Mouse (Mus musculus): Measurements from ENCODE around the gene Car3. TPM values are rescaled to one million over a fixed set of nuclear protein-coding genes. Genes with fewer than 3 reads are reported as not detected.

Gene Car3
- polyA plus RNA-seq, 1 experiment from 2014 or later, result 2.2 TPM

- 88% methylated on average over 3 of the region's 3 CpGs for WGBS
- Histone ChIP-seq H3K36me3 (replicated peaks) (no peaks in the 10 kb centered on the region), H3K4me3 (no peak overlapping the region), H3K9me3 (no peaks in the 10 kb centered on the region), H3K4me1 (no peaks in the 10 kb centered on the region), H3K27me3 (ENCODE audit: poor library complexity, severe bottlenecking) (0 out of 2 replicates have a peak, but pooled peaks cover 4% of the 10 kb centered on the region), H3K27ac (no peak overlapping the region)
- DNase-seq (ENCODE audit: extremely low spot score, low spot score), result no peak
Measured at GRCm38 (mm10) chr3:14879293-14879692, 16.0 kb downstream of the Car3 start.

GRCm38 (mm10) chr3:14880277-14880676 lies 17.0 kb downstream of the Car3 start:
- H3K4me3 ChIP-seq, result no peak overlapping the region
- H3K36me3 ChIP-seq (replicated peaks), result no peaks in the 10 kb centered on the region
- H3K27ac ChIP-seq, result no peak overlapping the region
- WGBS, result 78% methylated on average over 2 of the region's 2 CpGs
- DNase-seq (ENCODE audit: extremely low spot score, low spot score), result no peak
- peaks cover 9% of the 10 kb centered on the region; the same call in 1 of the 2 replicates for H3K27me3 ChIP-seq (ENCODE audit: poor library complexity, severe bottlenecking)
- H3K4me1 ChIP-seq, result no peaks in the 10 kb centered on the region
- no peaks in the 10 kb centered on the region for H3K9me3 ChIP-seq

- Histone ChIP-seq H3K9me3 (no peaks in the 10 kb centered on the region), H3K27me3 (ENCODE audit: poor library complexity, severe bottlenecking) (peaks cover 16% of the 10 kb centered on the region), H3K4me3 (no peak overlapping the region), H3K27ac (no peak overlapping the region), H3K4me1 (peaks cover 8% of the 10 kb centered on the region), H3K36me3 (replicated peaks) (no peaks in the 10 kb centered on the region)
- no peak for DNase-seq (ENCODE audit: extremely low spot score, low spot score)
Measured at GRCm38 (mm10) chr3:14882005-14882404, 18.7 kb downstream of the Car3 start.

DNA sequence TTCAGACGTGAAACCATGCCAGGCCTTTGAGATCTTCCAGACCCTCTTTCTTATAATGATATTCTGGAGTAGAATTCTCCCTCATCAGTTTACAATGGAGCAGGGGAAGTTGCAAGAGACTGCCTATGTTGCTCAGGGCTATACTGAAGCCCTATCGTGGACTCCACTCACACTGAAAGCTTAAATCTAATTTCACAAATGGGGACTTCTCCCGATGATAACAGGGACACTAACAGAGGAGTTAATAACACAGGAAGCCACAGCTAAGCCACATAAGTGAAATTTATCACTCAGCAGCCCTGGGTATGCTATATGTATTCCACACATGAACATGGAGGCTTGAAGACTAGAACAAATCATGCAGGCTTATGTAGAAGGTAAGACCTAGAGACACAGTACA lies 19.4 kb downstream of the Car3 start:
- Histone ChIP-seq H3K4me3 (no peak overlapping the region), H3K4me1 (peaks cover 8% of the 10 kb centered on the region), H3K27me3 (ENCODE audit: poor library complexity, severe bottlenecking) (peaks cover 23% of the 10 kb centered on the region), H3K9me3 (no peaks in the 10 kb centered on the region), H3K36me3 (replicated peaks) (no peaks in the 10 kb centered on the region), H3K27ac (no peak overlapping the region)
- no peak for DNase-seq (ENCODE audit: extremely low spot score, low spot score)
- WGBS, result 80% methylated on average over 3 of the region's 3 CpGs

DNA sequence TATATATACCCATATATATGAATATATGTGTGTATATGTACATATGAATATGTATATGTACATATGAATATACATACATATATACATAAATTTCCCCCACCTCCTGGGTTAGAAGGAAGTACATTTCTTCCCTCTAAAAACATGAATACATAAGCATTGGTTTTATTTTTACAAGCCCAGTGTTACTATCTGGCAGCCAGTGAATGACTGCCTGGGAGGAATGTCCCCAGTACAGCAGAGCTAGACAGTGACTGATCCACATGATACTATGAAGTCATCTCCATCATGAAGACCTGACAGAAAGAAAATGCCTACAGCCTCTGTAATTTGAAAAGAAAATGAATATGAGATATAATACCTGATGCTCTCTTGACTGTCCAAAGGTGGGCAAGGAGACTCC lies 21.5 kb downstream of the Car3 start:
- Histone ChIP-seq H3K27me3 (ENCODE audit: poor library complexity, severe bottlenecking) (peaks cover 28% of the 10 kb centered on the region), H3K27ac (no peak overlapping the region), H3K4me1 (peaks cover 17% of the 10 kb centered on the region), H3K9me3 (no peaks in the 10 kb centered on the region), H3K36me3 (replicated peaks) (no peaks in the 10 kb centered on the region), H3K4me3 (no peak overlapping the region)
- no peak for DNase-seq (ENCODE audit: extremely low spot score, low spot score)

GRCm38 (mm10) chr3:14886102-14887098 lies 23.1 kb downstream of the Car3 start, which contains the start of gene Car2:
Gene Car2 (plus strand): TSS chr3:14886273.
- under 1% methylated on average over 95 of the region's 95 CpGs for WGBS

GRCm38 (mm10) chr3:14887134-14887666 lies 23.9 kb downstream of the Car3 start:
- WGBS, result 35% methylated on average over 11 of the region's 11 CpGs
- no peaks in the 10 kb centered on the region for H3K36me3 ChIP-seq (replicated peaks)
- H3K27ac ChIP-seq, result peak overlapping the region; percentile 91
- peak overlapping the region; percentile 81 for H3K4me3 ChIP-seq
- peaks cover 25% of the 10 kb centered on the region for H3K4me1 ChIP-seq
- H3K9me3 ChIP-seq, result no peaks in the 10 kb centered on the region
- peaks cover 28% of the 10 kb centered on the region for H3K27me3 ChIP-seq (ENCODE audit: poor library complexity, severe bottlenecking)
- DNase-seq (ENCODE audit: extremely low spot score, low spot score), result no peak

More at GRCm38 (mm10) chr3:14886102-14887098, 23.1 kb downstream of the Car3 start, which contains the start of gene Car2:
- Histone ChIP-seq H3K27ac (peak within 1 kb of the TSS; percentile 91), H3K9me3 (no peaks in the 10 kb centered on the region), H3K4me3 (peak within 1 kb of the TSS; percentile 81), H3K36me3 (replicated peaks) (no peaks in the 10 kb centered on the region), H3K4me1 (peaks cover 24% of the 10 kb centered on the region), H3K27me3 (ENCODE audit: poor library complexity, severe bottlenecking) (peaks cover 28% of the 10 kb centered on the region)
- peak; percentile 69 for DNase-seq (ENCODE audit: extremely low spot score, low spot score)

- DNase-seq (ENCODE audit: extremely low spot score, low spot score), result no peak
- WGBS, result 69% methylated on average over 10 of the region's 10 CpGs
- Histone ChIP-seq H3K9me3 (no peaks in the 10 kb centered on the region), H3K27ac (no peak overlapping the region), H3K4me1 (peaks cover 25% of the 10 kb centered on the region), H3K27me3 (ENCODE audit: poor library complexity, severe bottlenecking) (peaks cover 28% of the 10 kb centered on the region), H3K4me3 (peak overlapping the region; percentile 81), H3K36me3 (replicated peaks) (no peaks in the 10 kb centered on the region)
Measured at GRCm38 (mm10) chr3:14887686-14888295, 24.5 kb downstream of the Car3 start.

DNA sequence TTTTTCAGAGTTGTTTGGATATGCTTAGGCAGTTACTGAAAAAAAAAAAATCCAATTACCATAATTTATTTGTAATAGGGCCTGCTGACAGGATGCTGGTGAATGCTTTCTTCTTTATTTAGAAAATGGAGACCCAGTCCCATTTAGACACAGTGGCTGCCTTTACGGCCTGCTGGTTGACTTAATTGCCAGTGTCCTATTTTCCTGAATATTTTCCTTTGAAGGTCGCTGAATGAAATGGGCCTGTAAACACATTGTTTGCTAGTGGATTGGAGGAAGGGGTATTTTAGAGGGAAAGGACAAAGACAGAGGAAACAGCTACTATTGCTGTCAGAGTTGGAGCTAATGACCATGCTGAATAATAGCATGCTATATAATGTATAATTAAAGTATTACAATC lies 25.2 kb downstream of the Car3 start:
- WGBS, result 43% methylated on average over 2 of the region's 2 CpGs
- Histone ChIP-seq H3K9me3 (no peaks in the 10 kb centered on the region), H3K4me3 (no peak overlapping the region), H3K27ac (no peak overlapping the region), H3K4me1 (peaks cover 25% of the 10 kb centered on the region), H3K27me3 (ENCODE audit: poor library complexity, severe bottlenecking) (peaks cover 24% of the 10 kb centered on the region), H3K36me3 (replicated peaks) (no peaks in the 10 kb centered on the region)
- no peak for DNase-seq (ENCODE audit: extremely low spot score, low spot score)

- H3K27ac ChIP-seq, result 0 out of 2 replicates have a peak overlapping the region, but pooled peaks have one; percentile 53
- WGBS, result 64% methylated on average over 2 of the region's 2 CpGs
- peak overlapping the region; percentile 22; the same call in 1 of the 2 replicates for H3K4me3 ChIP-seq
- H3K27me3 ChIP-seq (ENCODE audit: poor library complexity, severe bottlenecking), result peaks cover 24% of the 10 kb centered on the region
- DNase-seq (ENCODE audit: extremely low spot score, low spot score), result no peak
- no peaks in the 10 kb centered on the region for H3K9me3 ChIP-seq
- H3K4me1 ChIP-seq, result peaks cover 25% of the 10 kb centered on the region
- H3K36me3 ChIP-seq (replicated peaks), result no peaks in the 10 kb centered on the region
Measured at GRCm38 (mm10) chr3:14889085-14889484, 25.8 kb downstream of the Car3 start.

- Histone ChIP-seq H3K27ac (peak overlapping the region; percentile 53; the same call in 1 of the 2 replicates), H3K36me3 (replicated peaks) (no peaks in the 10 kb centered on the region), H3K4me1 (peaks cover 25% of the 10 kb centered on the region), H3K9me3 (no peaks in the 10 kb centered on the region), H3K27me3 (ENCODE audit: poor library complexity, severe bottlenecking) (peaks cover 22% of the 10 kb centered on the region), H3K4me3 (peak overlapping the region; percentile 22)
- DNase-seq (ENCODE audit: extremely low spot score, low spot score), result no peak
- WGBS, result 30% methylated on average over 4 of the region's 4 CpGs
Measured at GRCm38 (mm10) chr3:14889716-14890409, 26.6 kb downstream of the Car3 start.

- no peak for DNase-seq (ENCODE audit: extremely low spot score, low spot score)
- Histone ChIP-seq H3K4me3 (no peak overlapping the region), H3K27ac (no peak overlapping the region), H3K27me3 (ENCODE audit: poor library complexity, severe bottlenecking) (peaks cover 2% of the 10 kb centered on the region), H3K4me1 (peaks cover 17% of the 10 kb centered on the region), H3K36me3 (replicated peaks) (0 out of 2 replicates have a peak, but pooled peaks cover 2% of the 10 kb centered on the region), H3K9me3 (no peaks in the 10 kb centered on the region)
- 87% methylated on average over 3 of the region's 3 CpGs for WGBS
Measured at GRCm38 (mm10) chr3:14892991-14893390, 29.7 kb downstream of the Car3 start.
